Mouse (Mus musculus) forebrain, embryonic 12.5 days (tissue): ENCODE measurements around the gene Ccdc188. TPM values are rescaled to one million over a fixed set of nuclear protein-coding genes. Genes with fewer than 3 reads are reported as not detected.

Experiments used
- polyA plus RNA-seq: library from polyadenylated mRNA; unstranded; fragments of >200 nt; fragmentation: Nextera tagmentation; extraction: Ambion mirVana; gene quantifications from 2 replicates; pipeline ENCODE4 v1.2.1, GENCODE M21; 2016

The Ccdc188 gene
- polyA plus RNA-seq, 1 experiment from 2014 or later, result not detected

Other genes with a start within 250 kb of the Ccdc188 start
- not detected in 2 replicates for gene Vpreb2, start 237.5 kb upstream of the Ccdc188 start, polyA plus RNA-seq
- gene Dgcr6, start 165.0 kb upstream of the Ccdc188 start, polyA plus RNA-seq, result 149 and 150 TPM in 2 replicates
- gene Prodh, start 127.7 kb upstream of the Ccdc188 start, polyA plus RNA-seq, result 5.9 and 7.7 TPM in 2 replicates
- 5.4 and 6.2 TPM in 2 replicates for gene Rtn4r, start 90.2 kb upstream of the Ccdc188 start, polyA plus RNA-seq
- 15.7 and 16.9 TPM in 2 replicates for gene Zdhhc8, start 17.3 kb downstream of the Ccdc188 start, polyA plus RNA-seq
- gene Trmt2a, start 30.8 kb downstream of the Ccdc188 start, polyA plus RNA-seq, result 111 and 118 TPM in 2 replicates
- 983 and 1,008 TPM in 2 replicates for gene Ranbp1, start 30.9 kb downstream of the Ccdc188 start, polyA plus RNA-seq
- 3.4 TPM in 1 of 2 replicates, not detected in the other for gene Gm49776, start 40.4 kb downstream of the Ccdc188 start, polyA plus RNA-seq
- 40.8 and 44.2 TPM in 2 replicates for gene Dgcr8, start 71.4 kb downstream of the Ccdc188 start, polyA plus RNA-seq
- gene Tango2, start 130.2 kb downstream of the Ccdc188 start, polyA plus RNA-seq, result 40.7 and 41.5 TPM in 2 replicates
- 115 and 126 TPM in 2 replicates for gene Arvcf, start 130.3 kb downstream of the Ccdc188 start, polyA plus RNA-seq
- gene Txnrd2, start 208.5 kb downstream of the Ccdc188 start, polyA plus RNA-seq, result 23.3 and 23.7 TPM in 2 replicates
- gene Comt, start 209.0 kb downstream of the Ccdc188 start, polyA plus RNA-seq, result 53.5 and 54.2 TPM in 2 replicates